Mouse (Mus musculus): Measurements from ENCODE around the gene Gsdma3.
"Not testable (repeated sequence)": the region's sequence is repeated elsewhere in the genome, so short reads cannot be mapped to it uniquely, and the experiment has no call there.

The Gsdma3 gene

DNA sequence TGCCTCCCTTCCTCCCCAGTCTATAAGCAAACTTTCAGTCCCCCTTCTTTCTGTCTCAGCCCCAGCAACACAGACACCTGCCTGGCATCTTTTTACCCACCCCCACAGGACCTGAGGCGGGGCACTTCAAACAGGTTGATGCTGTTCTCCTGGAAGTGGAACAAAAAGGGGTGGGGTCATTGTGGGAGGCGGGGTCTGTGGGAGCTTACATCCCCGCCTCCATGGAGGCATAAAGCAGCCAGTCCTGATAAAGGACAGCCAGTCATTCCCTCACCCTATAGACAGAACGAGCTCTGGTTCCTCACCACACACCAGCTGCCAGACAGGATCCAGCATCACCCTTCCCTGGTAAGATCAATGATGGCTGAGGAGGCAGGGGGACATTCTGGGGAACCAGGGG is 37.9 kb downstream of the Gsdma3 start, which contains the start of gene Gsdma:
Gene Gsdma, plus strand, starts transcription at position 261 of the 400 bp plus-strand sequence.
- no peak for DNase-seq (ENCODE audit: low read depth in 1 of 2, low spot score in 2 of 2)

DNA sequence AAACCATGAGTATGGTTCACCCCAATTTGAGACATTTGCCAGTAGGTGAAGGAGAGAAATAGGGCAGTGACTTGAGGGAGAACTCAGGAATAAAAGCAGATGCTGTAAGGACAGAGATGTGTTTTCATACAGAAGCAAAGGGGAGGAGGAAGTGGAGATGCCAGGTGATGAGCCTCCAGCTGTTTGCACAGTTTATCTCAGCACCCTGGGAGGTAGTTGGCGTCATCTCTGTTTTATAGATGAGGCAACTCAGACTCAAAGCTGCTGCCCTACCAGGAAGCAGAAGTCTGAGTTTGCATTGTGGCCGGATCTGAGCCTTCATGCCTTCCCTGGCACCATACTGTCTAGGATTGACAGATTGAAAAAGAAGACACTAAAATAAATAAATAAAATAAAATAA is 42.8 kb downstream of the Gsdma3 start:
- no peak for DNase-seq (ENCODE audit: low read depth in 1 of 2, low spot score in 2 of 2)

DNA sequence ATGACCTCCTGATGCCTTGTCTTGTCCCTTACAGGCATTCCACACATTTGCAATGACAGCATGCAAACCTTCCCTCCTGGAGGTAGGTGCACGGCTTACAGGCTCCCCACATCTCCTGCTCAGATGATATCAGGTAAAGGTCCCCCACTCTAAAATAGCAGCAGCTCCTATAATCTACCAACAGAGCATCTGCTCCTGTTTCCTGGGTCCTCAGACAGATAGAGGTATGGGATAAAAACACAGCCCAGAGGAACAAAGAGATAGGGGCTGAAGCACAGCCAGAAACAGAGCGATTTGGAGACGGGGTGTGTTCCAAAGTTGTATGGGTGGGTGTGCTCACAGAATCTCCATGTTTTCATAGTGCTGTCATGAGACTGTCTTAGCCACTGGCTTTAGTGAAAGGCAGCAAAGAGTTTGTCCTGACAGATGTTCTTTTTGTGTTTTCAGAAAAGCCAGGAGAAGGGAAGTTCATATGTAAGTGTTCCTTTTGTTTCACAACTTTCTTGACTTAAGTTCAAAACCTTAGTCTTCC is 45.2 kb downstream of the Gsdma3 start:
- no peak for DNase-seq (ENCODE audit: low read depth in 1 of 2, low spot score in 2 of 2)

DNA sequence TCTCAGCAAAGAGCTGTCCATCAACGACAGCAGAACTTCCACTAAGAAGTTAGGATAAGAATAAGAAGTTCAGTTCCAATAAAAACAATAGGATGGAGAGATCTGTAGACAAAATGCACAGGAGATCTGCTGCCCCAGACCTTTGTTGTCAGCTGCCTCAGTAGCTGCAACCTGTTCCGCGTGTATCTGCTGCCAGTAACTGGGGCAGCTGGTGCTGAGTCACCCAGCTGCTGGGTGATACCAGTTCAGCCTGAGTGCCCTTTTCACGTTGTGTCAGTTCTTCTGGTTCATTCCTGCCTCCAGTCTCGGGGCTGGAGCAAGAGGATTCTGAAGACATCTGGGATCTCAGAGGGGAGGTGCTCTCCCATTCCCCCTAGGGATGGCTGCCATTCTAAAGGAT is 45.7 kb downstream of the Gsdma3 start:
- DNase-seq (ENCODE audit: low read depth in 1 of 2, low spot score in 2 of 2) = no peak

DNA sequence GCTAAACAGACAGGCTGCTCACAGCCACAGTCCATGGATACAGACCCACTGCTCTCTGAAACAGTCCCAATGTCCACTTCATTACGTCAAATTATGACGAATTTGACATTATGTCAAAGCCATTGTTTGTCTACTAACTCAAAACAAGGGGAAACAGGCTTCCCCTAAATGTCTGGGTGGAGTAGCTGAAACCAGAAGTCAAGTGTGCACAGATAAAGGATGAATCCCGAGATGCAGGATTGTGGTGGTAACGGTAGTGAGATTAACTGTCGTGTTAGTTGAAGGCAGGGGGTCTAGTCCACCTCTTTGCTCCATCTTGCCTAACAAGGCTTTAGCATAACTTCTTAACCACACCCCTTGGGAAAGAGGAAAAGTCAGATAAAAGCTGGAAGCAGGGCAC is 46.3 kb downstream of the Gsdma3 start:
- DNase-seq (ENCODE audit: low read depth in 1 of 2, low spot score in 2 of 2) = no peak

DNA sequence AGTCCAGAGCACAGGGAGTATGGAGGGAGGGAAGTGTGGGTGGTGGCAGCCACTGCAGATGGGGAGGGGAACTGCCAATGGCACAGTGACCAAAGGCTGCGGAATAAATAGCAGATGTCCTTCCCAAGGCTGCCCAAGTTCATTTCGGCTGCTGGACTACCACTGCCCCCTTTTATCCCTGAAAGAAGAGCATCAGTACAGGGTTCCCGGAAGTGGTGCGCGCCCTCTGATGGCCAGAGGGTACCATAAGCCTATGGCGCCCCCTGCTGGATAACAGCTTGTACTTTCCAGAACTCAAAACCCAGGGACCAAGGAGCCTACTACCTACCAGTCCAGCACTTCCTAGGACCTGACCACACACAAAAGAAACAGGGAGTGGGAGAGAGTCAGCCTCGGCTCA is 47.0 kb downstream of the Gsdma3 start:
- peak in 1 of 2 experiments; percentile 45 for DNase-seq (ENCODE audit: low read depth in 1 of 2, low spot score in 2 of 2)

DNA sequence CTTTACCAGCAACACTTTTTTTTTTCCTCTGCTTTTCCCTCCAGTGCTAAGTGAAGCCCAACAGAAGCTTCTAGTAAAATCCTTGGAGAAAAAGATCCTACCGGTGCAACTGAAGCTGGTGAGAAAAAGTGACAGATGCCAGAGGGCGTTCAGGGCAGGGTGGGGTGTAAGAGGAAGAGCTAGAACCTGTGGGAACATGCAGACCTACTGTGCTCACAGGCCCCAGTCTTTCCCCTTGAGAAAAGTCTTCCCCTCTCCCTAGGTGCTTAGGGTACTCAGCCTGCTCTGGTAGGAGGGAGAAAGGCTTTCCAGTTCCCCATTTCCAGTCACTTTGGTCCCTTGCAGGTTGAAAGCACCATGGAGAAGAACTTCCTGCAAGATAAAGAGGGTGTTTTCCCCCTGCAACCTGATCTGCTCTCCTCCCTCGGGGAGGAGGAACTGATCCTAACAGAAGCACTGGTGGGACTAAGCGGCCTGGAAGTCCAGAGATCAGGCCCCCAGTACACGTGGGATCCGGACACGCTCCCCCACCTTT is 49.7 kb downstream of the Gsdma3 start:
- no peak for DNase-seq (ENCODE audit: low read depth in 1 of 2, low spot score in 2 of 2)

DNA sequence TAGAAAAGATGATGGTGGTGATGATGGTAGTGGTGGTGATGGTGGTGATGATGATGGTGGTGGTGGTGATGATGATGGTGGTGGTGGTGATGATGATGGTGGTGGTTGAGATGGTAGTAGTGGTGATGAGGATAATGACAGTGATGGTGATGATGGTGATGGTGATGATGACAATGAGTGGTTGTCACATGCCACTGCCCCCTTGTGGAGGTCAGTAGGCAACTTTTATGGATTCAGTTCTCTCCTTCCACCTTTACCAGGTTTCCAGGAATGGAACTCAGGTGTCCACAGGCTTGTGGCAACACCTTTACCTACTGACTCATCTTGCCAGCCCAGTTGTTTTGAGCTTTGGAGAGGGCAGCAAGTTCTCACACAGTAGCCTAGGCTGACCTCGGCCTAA is 53.9 kb downstream of the Gsdma3 start:
- no peak for DNase-seq (ENCODE audit: low read depth in 1 of 2, low spot score in 2 of 2)

DNA sequence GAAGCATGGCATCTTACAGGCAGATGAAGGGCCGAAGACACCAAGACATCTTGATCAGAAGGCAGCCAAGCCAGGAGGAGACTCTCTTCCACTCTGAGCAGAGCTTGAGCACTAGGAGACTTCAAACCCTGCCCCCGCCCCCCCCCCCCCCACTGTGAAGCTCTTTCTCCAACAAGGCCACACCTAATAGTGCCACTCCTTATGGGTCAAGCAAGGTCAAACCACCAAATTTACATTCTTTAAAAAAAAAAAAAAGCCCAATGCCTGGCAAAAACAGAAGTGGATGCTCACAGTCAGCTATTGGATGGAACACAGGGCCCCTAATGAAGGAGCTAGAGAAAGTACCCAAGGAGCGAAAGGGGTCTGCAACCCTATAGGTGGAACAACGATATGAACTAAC is 54.4 kb downstream of the Gsdma3 start:
- not testable (repeated sequence) for DNase-seq (ENCODE audit: low read depth in 1 of 2, low spot score in 2 of 2)

DNA sequence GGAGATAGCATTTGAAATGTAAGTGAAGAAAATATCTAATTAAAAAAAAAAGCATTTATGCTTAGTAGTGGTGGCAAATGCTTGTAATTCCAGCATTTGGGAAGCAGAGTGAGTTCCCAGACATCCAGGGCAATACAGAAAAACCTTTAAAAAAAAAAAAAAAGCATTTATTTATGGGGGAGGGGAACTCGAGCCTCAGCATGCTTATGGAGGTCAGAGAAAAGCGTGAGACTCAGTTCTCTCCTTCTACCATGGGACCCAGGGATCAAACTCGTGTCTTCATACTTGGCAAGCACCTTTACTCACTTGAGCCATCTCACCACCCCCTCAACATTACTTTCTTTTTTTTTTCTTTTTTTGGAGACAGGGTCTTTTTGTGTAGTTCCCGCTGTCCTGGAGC is 55.0 kb downstream of the Gsdma3 start:
- no peak for DNase-seq (ENCODE audit: low read depth in 1 of 2, low spot score in 2 of 2)

DNA sequence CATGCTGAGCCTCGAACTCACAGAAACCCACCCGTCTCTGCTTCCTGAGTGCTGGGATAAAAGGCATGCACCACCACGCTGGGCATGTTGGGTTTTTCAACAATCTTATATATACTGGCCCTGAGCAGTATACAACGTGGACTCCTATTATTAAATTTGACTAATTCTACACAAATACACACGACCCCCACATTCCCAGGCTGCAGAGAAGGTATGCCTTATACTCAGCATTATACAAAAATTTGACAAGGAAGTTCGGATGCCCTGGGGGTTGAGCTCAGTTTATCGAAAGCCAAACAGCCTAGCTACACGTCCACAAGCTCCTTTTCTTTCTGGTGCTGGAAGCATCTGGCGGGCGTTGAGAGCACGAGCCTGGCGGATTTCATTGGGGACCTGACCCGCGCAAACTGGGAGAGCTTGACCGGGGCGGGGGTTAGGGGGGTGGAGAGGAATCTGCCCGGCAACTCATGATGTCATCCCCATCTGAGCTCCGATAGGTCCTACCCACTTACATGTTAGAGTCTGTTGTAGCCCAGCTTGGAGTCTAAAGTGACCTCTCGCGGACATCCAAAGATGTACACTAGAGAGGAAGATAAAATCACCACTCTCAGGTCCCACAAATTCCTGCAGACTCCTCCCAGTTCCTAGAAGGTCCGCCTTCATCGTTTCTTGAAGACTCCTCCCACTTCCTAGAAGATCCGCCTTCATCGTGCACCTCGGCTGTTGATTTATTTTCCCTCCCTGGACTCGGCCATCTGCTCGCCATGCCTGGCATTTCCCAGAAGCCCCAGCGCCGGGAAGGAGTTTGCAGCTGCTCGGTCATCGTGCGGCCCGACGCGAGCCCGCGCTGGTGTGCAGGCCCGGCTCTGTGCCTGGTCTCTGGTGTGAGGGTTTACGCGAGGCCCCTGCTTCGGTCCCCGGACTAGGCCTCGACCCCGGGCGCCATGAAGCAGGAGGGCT is 55.9 kb downstream of the Gsdma3 start, which contains the start of gene Psmd3:
Gene Psmd3, plus strand, starts transcription at position 769 of the 960 bp plus-strand sequence.
- DNase-seq (ENCODE audit: low read depth in 1 of 2, low spot score in 2 of 2) = peak; percentile 93 to 97

DNA sequence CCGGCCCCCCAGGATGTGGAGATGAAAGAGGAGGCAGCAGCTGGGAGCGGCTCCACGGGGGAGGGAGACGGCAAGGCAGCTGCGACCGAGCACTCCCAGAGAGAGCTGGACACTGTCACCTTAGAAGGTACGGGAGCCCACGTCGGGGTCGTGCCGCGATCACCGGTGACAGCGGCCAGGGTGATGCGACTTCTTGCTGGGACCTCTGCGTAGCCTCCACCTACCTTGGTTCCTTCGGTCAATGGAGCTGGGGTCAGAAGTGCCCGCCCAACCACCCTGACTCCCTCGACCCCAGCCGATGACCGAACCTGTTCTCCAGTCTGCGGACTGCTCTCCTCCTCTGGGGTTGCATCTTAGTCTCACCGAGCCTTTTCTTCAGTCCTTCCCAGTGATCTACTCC is 56.7 kb downstream of the Gsdma3 start:
- no peak for DNase-seq (ENCODE audit: low read depth in 1 of 2, low spot score in 2 of 2)

DNA sequence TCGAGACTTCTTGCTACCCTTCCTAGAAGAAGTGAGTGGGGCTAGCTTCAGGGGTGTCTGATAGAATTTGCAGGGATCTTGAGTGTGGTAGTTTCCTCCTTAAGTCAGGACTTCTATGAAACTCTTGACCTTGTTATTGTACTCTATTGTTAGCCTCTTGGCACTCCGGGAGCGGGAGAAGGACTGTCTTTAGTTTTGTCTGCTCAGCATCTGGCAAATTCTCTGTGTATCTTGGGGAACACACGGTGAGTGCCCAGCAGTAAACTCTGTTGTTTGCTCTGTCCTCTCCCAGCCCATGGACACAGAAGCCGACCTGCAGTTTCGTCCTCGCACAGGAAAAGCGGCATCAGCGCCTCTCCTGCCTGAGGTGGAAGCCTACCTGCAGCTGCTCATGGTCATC is 59.5 kb downstream of the Gsdma3 start:
- no peak for DNase-seq (ENCODE audit: low read depth in 1 of 2, low spot score in 2 of 2)

DNA sequence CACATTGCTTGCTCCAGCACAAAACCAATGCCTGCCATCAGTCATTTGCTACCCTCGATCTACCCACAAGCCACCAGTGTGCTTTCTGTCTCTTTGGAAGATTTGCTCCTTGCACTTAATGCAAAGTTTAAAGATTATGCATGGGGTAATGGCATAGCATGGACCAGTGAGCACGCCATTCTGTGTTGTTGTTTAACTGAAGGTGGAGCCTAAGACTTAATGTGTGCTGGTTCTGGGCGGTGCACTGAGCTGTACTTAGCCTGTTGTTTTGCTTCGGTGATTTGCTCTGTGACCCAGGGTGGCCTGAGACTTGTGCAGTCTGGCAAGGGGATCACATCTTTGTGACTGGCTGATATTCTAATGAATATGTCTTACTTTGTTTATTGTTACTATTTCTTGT is 60.8 kb downstream of the Gsdma3 start:
- DNase-seq (ENCODE audit: low read depth in 1 of 2, low spot score in 2 of 2) = no peak
